ENCODE assay signal across 9 mouse cellular contexts in genomic region chr10:41015654-41016053, GRCm38 (mm10). TPM values are rescaled to one million over a fixed set of nuclear protein-coding genes. Genes with fewer than 3 reads are reported as not detected.
A peak's percentile ranks its signal among the peaks of the same experiment; 100 is the strongest.
DNase-seq lines count a peak whose midpoint lies in the region; ATAC-seq and TF ChIP-seq lines count a peak whose summit lies in the region.
"Had no signal": no experiment of that assay in that cellular context is flagged by ENCODE, and none has a peak within 500 bp of the region (broad histone marks: within the 10 kb centered on the region; RNA-seq: fewer than 3 reads in every experiment).

No protein-coding gene starts in this region.

- no peaks in the 10 kb centered on the region for H3K27me3 ChIP-seq in small intestine, adult 2 months (ENCODE audit: control insufficient read depth, insufficient read depth, low read length)
- H3K27me3 ChIP-seq: limb, embryonic 12.5 days had no signal

- no peaks in the 10 kb centered on the region for H3K36me3 ChIP-seq in small intestine, adult 2 months (ENCODE audit: control insufficient read depth, insufficient read depth, low read length)
- H3K36me3 ChIP-seq: limb, embryonic 12.5 days had no signal

- no peak for ATAC-seq in cerebellum, adult (ENCODE audit: insufficient number of reproducible peaks, low FRiP score, low TSS enrichment)
- ATAC-seq in common myeloid progenitor, adult 5-6 weeks (replicated peaks; ENCODE audit: low read depth, poor library complexity, severe bottlenecking) = peak; percentile 76; the same call in 1 of the 2 replicates

- 14% methylated on average over 4 of the region's 4 CpGs for WGBS in small intestine, adult 2 months

- no peaks in the 10 kb centered on the region for H3K4me1 ChIP-seq in small intestine, adult 2 months (ENCODE audit: control insufficient read depth, insufficient read depth, insufficient read length, low read length)

- H3K27ac ChIP-seq in small intestine, adult 2 months (ENCODE audit: insufficient read depth, low read depth, low read length) = no peak overlapping the region
- H3K27ac ChIP-seq: limb, embryonic 12.5 days had no signal

- no peak overlapping the region for H3K4me3 ChIP-seq in small intestine, adult 2 months (ENCODE audit: low read depth, low read length)
- H3K4me3 ChIP-seq: limb, embryonic 12.5 days had no signal

- TF ChIP-seq CTCF in small intestine, adult 2 months (IDR thresholded peaks at IDR 0.05; ENCODE audit: extremely low read depth, insufficient read length, insufficient replicate concordance, low read depth, low read length) = peak; percentile 35; the same call in 1 of the 2 replicates

- no peak for TF ChIP-seq POLR2A in small intestine, adult 2 months (IDR thresholded peaks at IDR 0.05; ENCODE audit: low read depth, low read length)

- DNase-seq in cerebellum, adult 11 months = peak; percentile 35
- DNase-seq in NIH3T3 (ENCODE audit: low read depth) = peak; percentile 81
- DNase-seq in heart, postnatal 4 days = peak; percentile 71
- DNase-seq in layer of hippocampus, postnatal 25 days (ENCODE audit: extremely low spot score in 1 of 2, low spot score in 1 of 2) = peak; percentile 37 to 78
- DNase-seq in lung, postnatal 25 days (ENCODE audit: low spot score) = peak; percentile 34

RNA-seq across cellular contexts. Expression of gene Gpr6, which starts 56.4 kb away (rescaled TPM):
- not detected in 2 replicates for total RNA-seq in common myeloid progenitor, adult 5-6 weeks (2017)
- not detected for total RNA-seq in heart, postnatal 4 days (2021)
- total RNA-seq in layer of hippocampus, postnatal 25 days (2021) = 1 to 10 TPM; 1.4 to 1.6 TPM
- polyA plus RNA-seq in small intestine, adult 2 months (2012; rRNA removed) = 0.53 and 0.56 TPM in 2 replicates
- polyA plus RNA-seq: limb, embryonic 12.5 days had no signal
